Comparison of ENCODE assay signal across 28 mouse cellular contexts in the genomic region with DNA sequence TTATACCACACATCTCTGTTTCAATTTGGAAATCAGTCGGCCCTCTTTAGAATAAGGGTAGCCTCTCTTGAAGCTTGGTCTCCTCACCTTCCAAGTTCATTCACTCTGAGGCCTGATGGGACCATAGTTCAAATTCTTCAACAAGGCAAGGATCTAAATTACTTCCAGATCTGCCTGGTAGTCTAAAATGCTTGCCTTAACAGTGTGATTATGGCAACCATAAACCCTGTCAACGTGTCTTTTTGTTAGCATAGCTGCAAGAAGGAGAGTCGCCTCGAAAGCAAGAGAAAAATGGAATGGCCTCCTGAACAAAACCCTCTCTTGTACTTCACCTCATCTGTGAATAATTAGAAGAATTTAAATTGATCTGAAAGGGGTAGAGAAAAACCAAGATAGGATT.
"Had no signal": no experiment of that assay in that cellular context is flagged by ENCODE, and none has a peak within 500 bp of the region (broad histone marks: within the 10 kb centered on the region; RNA-seq: fewer than 3 reads in every experiment).

No protein-coding gene starts in this region.

- H3K36me3 ChIP-seq: heart, embryonic 13.5 days; heart, embryonic 15.5 days; hindbrain, embryonic 13.5 days; hindbrain, embryonic 15.5 days; intestine, embryonic 15.5 days; kidney, embryonic 15.5 days; limb, embryonic 13.5 days; limb, embryonic 15.5 days; liver, embryonic 12.5 days had no signal

- H3K27ac ChIP-seq: gastrocnemius, adult 2 months; heart, adult 2 months; heart, embryonic 13.5 days; heart, embryonic 15.5 days; hindbrain, embryonic 13.5 days; hindbrain, embryonic 15.5 days; hindbrain, postnatal 0 days; intestine, embryonic 15.5 days; kidney, embryonic 15.5 days; kidney, postnatal 0 days; limb, embryonic 13.5 days; limb, embryonic 15.5 days; liver, embryonic 12.5 days; liver, embryonic 14.5 days had no signal

- ATAC-seq: hindbrain, postnatal 0 days; inflammation-experienced regulatory T-cells, adult 6 months; intestine, embryonic 15.5 days; intestine, postnatal 0 days; liver, embryonic 12.5 days had no signal

- H3K9me3 ChIP-seq: heart, embryonic 13.5 days; heart, embryonic 15.5 days; hindbrain, embryonic 13.5 days; hindbrain, embryonic 15.5 days; intestine, embryonic 15.5 days; kidney, embryonic 15.5 days; limb, embryonic 13.5 days; limb, embryonic 15.5 days; liver, embryonic 12.5 days had no signal

- H3K4me3 ChIP-seq: gastrocnemius, adult 2 months; heart, adult 2 months; heart, embryonic 13.5 days; heart, embryonic 15.5 days; hindbrain, embryonic 13.5 days; hindbrain, embryonic 15.5 days; intestine, embryonic 15.5 days; kidney, embryonic 15.5 days; limb, embryonic 13.5 days; limb, embryonic 15.5 days; liver, embryonic 12.5 days had no signal

- H3K9ac ChIP-seq: heart, embryonic 13.5 days; heart, embryonic 15.5 days; hindbrain, embryonic 13.5 days; hindbrain, embryonic 15.5 days; intestine, embryonic 15.5 days; kidney, embryonic 15.5 days; limb, embryonic 13.5 days; limb, embryonic 15.5 days; liver, embryonic 12.5 days; liver, embryonic 14.5 days had no signal

- H3K4me1 ChIP-seq: heart, embryonic 13.5 days; heart, embryonic 15.5 days; hindbrain, embryonic 13.5 days; hindbrain, embryonic 15.5 days; intestine, embryonic 15.5 days; limb, embryonic 15.5 days; liver, embryonic 12.5 days had no signal

- DNase-seq: gastrocnemius, adult 2 months; gastrocnemius, postnatal 10 days; gastrocnemius, postnatal 25 days; heart, adult 2 months; heart, postnatal 14 days; heart, postnatal 36 days; kidney, adult 18-20 months; kidney, adult 9 months; kidney, postnatal 14 days; kidney, postnatal 36 days; layer of hippocampus, adult 9-11 months; layer of hippocampus, postnatal 36 days; left cerebral cortex, postnatal 4 days had no signal

- H3K4me2 ChIP-seq: heart, embryonic 11.5 days; heart, embryonic 13.5 days; heart, embryonic 15.5 days; hindbrain, embryonic 13.5 days; hindbrain, embryonic 15.5 days; intestine, embryonic 15.5 days; kidney, embryonic 15.5 days; limb, embryonic 13.5 days; limb, embryonic 15.5 days; liver, embryonic 12.5 days had no signal

- H3K27me3 ChIP-seq: heart, embryonic 13.5 days; heart, embryonic 15.5 days; hindbrain, embryonic 13.5 days; hindbrain, embryonic 15.5 days; intestine, embryonic 15.5 days; kidney, embryonic 15.5 days; limb, embryonic 15.5 days; liver, embryonic 12.5 days had no signal
